Mouse (Mus musculus): ENCODE measurements around the gene Plcd1. TPM values are rescaled to one million over a fixed set of nuclear protein-coding genes. Genes with fewer than 3 reads are reported as not detected.
A peak's percentile ranks its signal among the peaks of the same experiment; 100 is the strongest.

Plcd1 gene
- total RNA-seq, 4 experiments from 2014 or later, result 9.7 to 13.7 (median 12.2) TPM

GRCm38 (mm10) chr9:119055336-119055735 lies 38.0 kb downstream of the Plcd1 start:
- DNase-seq (ENCODE audit: low spot score in 2 of 2), result no peak

DNA sequence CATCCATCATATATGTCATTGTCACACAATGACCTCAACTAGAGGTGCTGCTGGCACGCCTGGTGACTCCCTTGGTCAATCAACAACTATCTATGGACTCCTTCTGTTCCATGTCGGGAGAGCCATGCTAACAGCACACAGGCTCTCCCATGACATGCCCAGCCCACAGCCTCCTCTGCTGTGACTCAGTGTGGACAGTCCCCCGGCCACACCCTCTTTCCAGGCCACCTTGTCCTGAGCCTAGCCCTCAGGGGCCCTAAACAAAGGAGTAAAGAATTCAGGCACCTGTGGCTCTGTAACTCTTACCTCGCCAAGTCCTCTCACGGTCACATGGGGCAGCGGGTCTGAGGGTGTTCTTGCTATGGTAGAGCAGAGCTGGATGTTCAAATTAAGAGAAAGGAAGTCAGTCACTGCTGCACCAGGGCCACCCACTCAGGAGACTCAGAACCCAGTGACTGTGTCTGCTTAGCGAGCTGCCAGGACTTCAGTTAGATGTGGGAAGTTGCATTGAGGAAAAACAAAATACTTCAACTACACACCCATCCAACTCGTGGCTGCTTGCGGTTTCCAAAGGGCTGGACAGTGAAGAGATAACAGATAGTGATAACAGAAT lies 39.2 kb downstream of the Plcd1 start:
- DNase-seq (ENCODE audit: low spot score in 2 of 2), result no peak

DNA sequence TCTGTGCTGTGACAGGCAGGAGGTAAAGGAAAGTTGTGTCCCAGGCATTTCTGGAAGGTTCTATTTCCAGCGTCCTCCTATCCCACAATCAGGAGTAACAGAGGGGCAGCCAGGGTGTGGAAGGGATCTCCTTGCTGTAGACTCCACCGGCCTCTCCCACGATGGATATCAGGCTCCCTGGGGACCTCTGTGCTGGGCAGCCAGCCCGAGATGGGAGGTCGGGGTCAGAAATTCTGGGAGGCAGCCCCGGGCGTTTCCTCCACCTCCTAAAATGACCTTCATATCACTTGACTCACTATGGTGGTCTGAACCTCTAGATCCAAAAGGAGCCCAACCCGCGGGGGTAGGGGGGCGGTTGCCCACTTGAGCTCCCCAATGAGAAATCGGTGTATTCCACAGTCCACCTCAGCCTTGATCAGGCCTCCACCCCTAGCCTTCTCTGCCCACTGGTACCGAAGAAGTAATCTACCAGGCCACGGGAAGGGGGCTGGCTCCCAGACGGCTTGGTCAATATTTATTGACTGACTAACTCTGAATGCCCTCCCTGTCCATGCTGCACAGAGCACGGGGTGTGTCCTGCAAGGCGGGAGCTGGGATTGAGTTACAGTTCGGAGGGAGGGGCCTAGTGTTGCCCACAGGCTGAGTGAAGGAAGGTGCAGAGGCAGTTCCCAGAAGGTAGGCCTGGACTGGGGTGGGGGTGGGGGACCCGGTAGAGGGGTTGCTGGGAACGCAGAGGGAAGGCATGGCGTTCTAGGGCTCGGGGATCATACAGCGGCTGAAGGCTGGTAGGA lies 41.0 kb downstream of the Plcd1 start, which contains the start of gene Vill:
TSS of gene Vill (plus strand) at position 625 of the 791 bp plus-strand sequence.
- no peak for DNase-seq (ENCODE audit: low spot score in 2 of 2)

DNA sequence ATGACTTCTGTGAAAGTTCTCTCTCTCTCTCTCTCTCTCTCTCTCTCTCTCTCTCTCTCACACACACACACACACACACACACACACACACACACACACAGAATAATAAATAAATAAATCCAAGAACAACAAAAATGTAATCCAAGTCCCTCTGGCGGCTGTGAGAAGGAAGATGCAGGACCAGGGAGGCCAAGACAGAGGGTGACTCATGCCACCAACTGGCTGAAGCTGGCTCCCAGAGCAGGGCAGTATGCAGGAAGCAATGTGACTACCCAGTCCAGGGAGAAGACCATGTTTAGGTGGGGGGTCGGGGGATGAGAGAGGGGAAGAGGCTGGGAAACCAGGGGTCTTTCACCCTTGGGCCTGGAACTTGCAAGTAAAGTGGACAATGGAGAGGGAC lies 42.1 kb downstream of the Plcd1 start:
- no peak for DNase-seq (ENCODE audit: low spot score in 2 of 2)

GRCm38 (mm10) chr9:119048182-119048903 lies 45.0 kb downstream of the Plcd1 start:
- no peak for DNase-seq (ENCODE audit: low spot score in 2 of 2)

- DNase-seq (ENCODE audit: low spot score in 2 of 2), result no peak
These were observed 53.1 kb downstream of the Plcd1 start for GRCm38 (mm10) chr9:119040101-119040775.

DNA sequence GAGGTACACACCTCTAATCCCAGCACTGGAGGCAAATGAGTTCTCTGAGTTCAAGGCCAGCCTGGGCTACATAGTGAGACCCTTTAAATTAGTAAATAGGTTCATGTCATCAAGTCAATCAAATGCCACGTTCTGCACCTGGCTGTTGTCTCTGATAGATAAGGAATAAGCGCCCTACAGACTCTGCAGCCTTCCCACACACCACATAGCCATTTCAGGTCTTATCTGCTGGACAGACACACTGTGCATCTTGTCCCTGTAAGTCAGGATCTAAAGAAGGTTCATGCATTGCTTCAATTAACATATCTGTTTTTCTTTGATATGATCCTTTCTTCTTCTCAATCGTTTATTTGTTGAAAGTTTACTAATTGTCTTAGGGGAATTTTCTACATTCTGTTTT lies 54.7 kb downstream of the Plcd1 start:
- no peak for DNase-seq (ENCODE audit: low spot score in 2 of 2)

GRCm38 (mm10) chr9:119037076-119037730 lies 56.1 kb downstream of the Plcd1 start:
- DNase-seq (ENCODE audit: low spot score in 2 of 2), result peak in 1 of 2 experiments; percentile 34

GRCm38 (mm10) chr9:119035836-119036235 lies 57.5 kb downstream of the Plcd1 start:
- no peak for DNase-seq (ENCODE audit: low spot score in 2 of 2)

DNA sequence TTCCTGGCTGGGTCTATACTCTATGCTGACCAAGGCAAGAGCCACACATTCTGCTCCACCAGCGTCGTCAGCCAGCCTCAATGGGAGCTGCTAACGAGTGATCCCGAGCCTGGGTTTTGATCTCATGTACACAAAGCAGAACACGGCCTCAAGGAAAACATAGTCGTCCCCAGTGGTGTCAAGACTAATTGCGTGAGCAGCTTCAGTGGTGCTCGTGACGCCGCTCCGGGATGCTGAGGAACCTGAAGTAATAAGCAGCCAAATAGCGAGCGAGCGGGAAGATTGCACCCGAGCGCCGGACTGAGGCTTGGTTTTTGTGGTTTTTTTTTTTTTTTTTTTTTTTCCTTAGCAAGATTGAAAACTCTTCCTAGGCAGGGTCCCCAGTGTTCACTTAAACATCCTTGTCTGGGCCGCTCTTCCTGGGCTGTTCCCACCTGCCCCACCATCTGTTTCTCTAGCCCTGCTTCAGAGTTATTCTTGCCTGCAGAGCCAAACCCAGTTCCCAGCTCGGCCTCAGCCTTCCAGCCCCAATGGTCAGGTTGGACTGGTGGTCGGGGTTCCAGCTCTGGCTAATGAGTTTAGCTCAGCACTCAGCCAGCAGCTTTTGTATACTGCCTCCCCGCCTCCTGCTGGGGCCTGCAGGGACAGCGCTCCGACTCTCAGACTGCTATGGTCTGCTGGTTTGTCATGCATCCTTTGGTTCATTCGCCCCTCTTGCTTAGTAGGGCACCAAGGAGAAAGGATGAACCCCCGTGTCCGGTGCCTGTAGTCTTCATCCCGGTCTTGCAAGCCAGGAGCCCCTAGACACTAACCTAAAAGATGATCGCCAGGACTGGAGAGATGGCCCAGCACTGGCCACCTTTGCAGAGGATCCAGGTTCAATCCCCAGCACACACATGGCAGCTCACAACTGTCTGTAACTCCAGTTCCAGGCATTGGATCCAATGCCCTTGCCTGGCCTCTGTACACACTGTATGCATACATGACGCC lies 58.3 kb downstream of the Plcd1 start:
- DNase-seq (ENCODE audit: low spot score in 2 of 2), result no peak

- no peak for DNase-seq (ENCODE audit: low spot score in 2 of 2)
These were observed 59.2 kb downstream of the Plcd1 start for GRCm38 (mm10) chr9:119034069-119034468.

- peak; percentile 46 to 56 for DNase-seq (ENCODE audit: low spot score in 2 of 2)
These were observed 60.0 kb downstream of the Plcd1 start for GRCm38 (mm10) chr9:119033111-119033921.

DNA sequence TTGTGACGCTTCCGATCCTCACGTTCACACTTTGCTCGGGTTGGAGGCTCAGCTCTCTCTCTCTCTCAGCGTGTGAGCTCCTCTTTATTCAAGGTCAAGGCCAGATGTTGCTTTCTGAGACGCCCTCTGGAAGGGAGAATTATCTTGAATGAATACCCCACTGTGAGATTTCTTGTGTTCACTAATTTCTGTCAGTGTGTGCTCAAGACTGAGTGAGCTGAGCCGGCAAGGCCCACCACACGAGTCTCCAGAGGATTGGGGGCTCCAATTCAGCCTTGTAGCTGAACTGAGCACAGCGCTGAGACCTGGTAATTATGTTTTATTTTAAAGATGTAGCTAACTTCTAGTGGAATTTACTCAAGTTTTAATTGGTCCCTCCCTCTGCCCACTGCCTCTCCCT lies 60.8 kb downstream of the Plcd1 start:
- DNase-seq (ENCODE audit: low spot score in 2 of 2), result no peak

GRCm38 (mm10) chr9:119031772-119032171 lies 61.5 kb downstream of the Plcd1 start:
- no peak for DNase-seq (ENCODE audit: low spot score in 2 of 2)

GRCm38 (mm10) chr9:119031038-119031437 lies 62.3 kb downstream of the Plcd1 start:
- DNase-seq (ENCODE audit: low spot score in 2 of 2), result no peak

GRCm38 (mm10) chr9:119029568-119029967 lies 63.7 kb downstream of the Plcd1 start:
- DNase-seq (ENCODE audit: low spot score in 2 of 2), result peak; percentile 48 to 66

DNA sequence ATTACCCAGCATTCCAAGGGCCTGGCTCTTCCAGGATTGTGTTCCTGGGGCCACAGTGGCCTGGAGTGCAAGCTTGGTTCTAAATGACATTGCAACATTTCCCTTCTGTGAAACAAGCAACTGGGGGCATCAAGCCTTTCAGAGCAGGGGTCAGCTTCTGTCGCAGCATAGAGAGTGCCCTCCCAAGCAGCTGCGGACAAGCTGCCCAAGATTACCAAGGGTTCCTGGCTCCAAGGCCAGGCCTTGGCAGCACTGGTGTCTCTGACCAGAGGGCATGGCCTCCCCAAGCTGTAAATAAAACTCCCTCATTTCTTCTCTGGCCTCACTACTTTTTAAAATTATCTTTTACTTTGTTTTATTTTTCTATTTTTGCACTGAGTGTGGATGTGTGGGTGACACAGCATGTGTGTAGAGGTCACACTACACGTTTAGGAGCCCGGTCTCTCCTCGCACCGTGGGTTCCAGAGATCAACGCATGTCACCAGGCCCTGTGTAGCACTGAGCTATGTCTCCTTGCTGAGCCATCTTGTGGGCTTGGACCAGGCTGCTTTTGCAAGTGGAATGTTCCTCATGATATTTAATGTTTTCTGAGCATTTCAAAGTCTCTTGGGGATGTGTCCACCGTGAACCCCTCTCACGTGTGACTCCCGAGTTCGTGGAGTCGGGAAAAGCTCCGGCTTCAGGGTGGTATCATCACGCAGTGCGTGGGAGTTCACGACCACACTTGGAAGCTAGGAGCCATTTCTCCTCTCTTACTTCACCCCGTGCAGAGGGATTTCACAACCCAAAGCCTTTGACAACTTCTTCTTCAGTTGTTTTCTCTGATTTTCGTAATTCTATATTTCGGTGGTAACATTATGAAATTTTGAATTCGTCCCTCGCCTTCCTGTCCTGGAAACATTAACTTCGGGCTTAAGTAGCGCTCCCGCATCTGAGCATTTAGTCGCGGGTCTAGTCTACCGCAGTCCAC lies 64.8 kb downstream of the Plcd1 start:
- no peak for DNase-seq (ENCODE audit: low spot score in 2 of 2)

DNA sequence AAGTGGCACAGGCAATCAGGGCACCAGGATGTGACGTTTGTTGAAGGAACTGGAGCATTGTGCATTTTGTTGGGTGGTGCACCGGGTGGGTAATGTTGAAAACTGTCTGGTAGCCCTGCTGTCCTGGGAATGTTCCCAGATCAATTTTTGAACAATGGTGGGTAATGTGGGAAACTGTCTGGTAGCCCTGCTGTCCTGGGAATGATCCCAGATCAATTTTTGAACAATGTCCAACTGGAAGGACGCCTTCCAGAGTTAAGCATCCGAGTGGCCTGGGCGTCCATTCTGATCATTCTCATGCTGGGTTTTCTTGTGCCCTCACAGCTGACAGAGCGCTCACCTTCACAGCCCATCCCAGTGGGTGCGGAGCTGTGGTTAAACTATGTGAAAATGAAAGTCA lies 66.0 kb downstream of the Plcd1 start:
- DNase-seq (ENCODE audit: low spot score in 2 of 2), result no peak
